Mouse (Mus musculus) ES-Bruce4 (cell line): ENCODE results near the gene 1810009A15Rik.

Source experiments
- CTCF ChIP-seq: IDR thresholded peaks from one replicate; pipeline ENCODE4 v1.8.1; 2011; ENCODE audit warnings: low read depth, low read length
- EP300 ChIP-seq: IDR thresholded peaks from 2 replicates; pipeline ENCODE4 v1.6.1; 2011; ENCODE audit warnings: low read depth, low read length; ENCODE audit not compliant: insufficient read depth
- POLR2A ChIP-seq: IDR thresholded peaks from one replicate; pipeline ENCODE4 v1.8.1; 2011; ENCODE audit warnings: low read length; ENCODE audit not compliant: insufficient read depth

DNA sequence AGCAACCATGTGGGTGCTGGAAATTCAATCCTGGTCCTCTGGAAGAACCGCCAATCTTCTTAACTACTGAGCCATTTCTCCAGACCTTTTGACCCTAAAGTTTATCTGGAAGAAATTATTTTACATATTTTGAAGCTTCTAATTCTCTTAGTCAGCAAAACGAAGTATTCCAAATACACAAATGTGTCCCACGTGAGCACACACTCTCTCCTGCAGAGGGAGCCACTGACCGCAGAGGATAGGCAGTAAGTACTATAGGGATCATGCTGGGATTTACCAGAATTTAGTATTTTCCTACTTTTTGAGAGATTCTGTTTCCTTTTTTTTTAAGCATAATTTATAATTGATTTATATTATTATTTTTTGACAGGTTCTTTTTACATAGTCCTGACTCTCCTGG, 31.0 kb upstream of the 1810009A15Rik start:
- TF ChIP-seq CTCF, result peak; percentile 82
- no peak for TF ChIP-seq POLR2A
- TF ChIP-seq EP300, result no peak
